Mouse (Mus musculus): ENCODE data around the gene Des.

Des gene

GRCm38 (mm10) chr1:75369360-75369983, 9.3 kb downstream of the Des start:
- DNase-seq (ENCODE audit: low read depth, low spot score), result no peak
- H3K27me3 ChIP-seq (ENCODE audit: control insufficient read depth, insufficient read depth, low read length, poor library complexity, severe bottlenecking), result no peaks in the 10 kb centered on the region
- H3K36me3 ChIP-seq (ENCODE audit: control insufficient read depth, insufficient read depth, low read length, poor library complexity, severe bottlenecking), result no peaks in the 10 kb centered on the region

- Histone ChIP-seq H3K36me3 (ENCODE audit: control insufficient read depth, insufficient read depth, low read length, poor library complexity, severe bottlenecking) (no peaks in the 10 kb centered on the region), H3K27me3 (ENCODE audit: control insufficient read depth, insufficient read depth, low read length, poor library complexity, severe bottlenecking) (no peaks in the 10 kb centered on the region)
- DNase-seq (ENCODE audit: low read depth, low spot score), result no peak
Observed at GRCm38 (mm10) chr1:75369984-75370660, 10.0 kb downstream of the Des start.

- no peak for DNase-seq (ENCODE audit: low read depth, low spot score)
- H3K27me3 ChIP-seq (ENCODE audit: control insufficient read depth, insufficient read depth, low read length, poor library complexity, severe bottlenecking), result no peaks in the 10 kb centered on the region
- H3K36me3 ChIP-seq (ENCODE audit: control insufficient read depth, insufficient read depth, low read length, poor library complexity, severe bottlenecking), result no peaks in the 10 kb centered on the region
Observed at GRCm38 (mm10) chr1:75371317-75372095, 11.4 kb downstream of the Des start.

- DNase-seq (ENCODE audit: low read depth, low spot score), result no peak
- no peaks in the 10 kb centered on the region for H3K36me3 ChIP-seq (ENCODE audit: control insufficient read depth, insufficient read depth, low read length, poor library complexity, severe bottlenecking)
- H3K27me3 ChIP-seq (ENCODE audit: control insufficient read depth, insufficient read depth, low read length, poor library complexity, severe bottlenecking), result no peaks in the 10 kb centered on the region
Observed at GRCm38 (mm10) chr1:75372450-75372849, 12.3 kb downstream of the Des start.

- H3K27me3 ChIP-seq (ENCODE audit: control insufficient read depth, insufficient read depth, low read length, poor library complexity, severe bottlenecking), result no peaks in the 10 kb centered on the region
- H3K36me3 ChIP-seq (ENCODE audit: control insufficient read depth, insufficient read depth, low read length, poor library complexity, severe bottlenecking), result no peaks in the 10 kb centered on the region
- no peak for DNase-seq (ENCODE audit: low read depth, low spot score)
Observed at GRCm38 (mm10) chr1:75373276-75373675, 13.1 kb downstream of the Des start.

- Histone ChIP-seq H3K36me3 (ENCODE audit: control insufficient read depth, insufficient read depth, low read length, poor library complexity, severe bottlenecking) (no peaks in the 10 kb centered on the region), H3K27me3 (ENCODE audit: control insufficient read depth, insufficient read depth, low read length, poor library complexity, severe bottlenecking) (no peaks in the 10 kb centered on the region)
- DNase-seq (ENCODE audit: low read depth, low spot score), result no peak
Observed at GRCm38 (mm10) chr1:75374950-75375936, 15.1 kb downstream of the Des start, which contains the start of gene Speg. TSS of gene Speg (plus strand) at chr1:75375297.

- no peak for DNase-seq (ENCODE audit: low read depth, low spot score)
Observed at GRCm38 (mm10) chr1:75379196-75379595, 19.1 kb downstream of the Des start.

GRCm38 (mm10) chr1:75379931-75380330, 19.8 kb downstream of the Des start:
- no peaks in the 10 kb centered on the region for H3K36me3 ChIP-seq (ENCODE audit: control insufficient read depth, insufficient read depth, low read length, poor library complexity, severe bottlenecking)
- no peak for DNase-seq (ENCODE audit: low read depth, low spot score)
- H3K27me3 ChIP-seq (ENCODE audit: control insufficient read depth, insufficient read depth, low read length, poor library complexity, severe bottlenecking), result no peaks in the 10 kb centered on the region; the same call in 1 of the 2 replicates

More at GRCm38 (mm10) chr1:75379196-75379595, 19.1 kb downstream of the Des start:
- no peaks in the 10 kb centered on the region; the same call in 1 of the 2 replicates for H3K27me3 ChIP-seq (ENCODE audit: control insufficient read depth, insufficient read depth, low read length, poor library complexity, severe bottlenecking)
- no peaks in the 10 kb centered on the region for H3K36me3 ChIP-seq (ENCODE audit: control insufficient read depth, insufficient read depth, low read length, poor library complexity, severe bottlenecking)

GRCm38 (mm10) chr1:75380951-75381350, 20.8 kb downstream of the Des start:
- H3K27me3 ChIP-seq (ENCODE audit: control insufficient read depth, insufficient read depth, low read length, poor library complexity, severe bottlenecking), result no peaks in the 10 kb centered on the region; the same call in 1 of the 2 replicates

GRCm38 (mm10) chr1:75381482-75382355, 21.6 kb downstream of the Des start:
- no peaks in the 10 kb centered on the region; the same call in 1 of the 2 replicates for H3K27me3 ChIP-seq (ENCODE audit: control insufficient read depth, insufficient read depth, low read length, poor library complexity, severe bottlenecking)
- H3K36me3 ChIP-seq (ENCODE audit: control insufficient read depth, insufficient read depth, low read length, poor library complexity, severe bottlenecking), result no peaks in the 10 kb centered on the region
- DNase-seq (ENCODE audit: low read depth, low spot score), result no peak

More at GRCm38 (mm10) chr1:75380951-75381350, 20.8 kb downstream of the Des start:
- DNase-seq (ENCODE audit: low read depth, low spot score), result no peak
- H3K36me3 ChIP-seq (ENCODE audit: control insufficient read depth, insufficient read depth, low read length, poor library complexity, severe bottlenecking), result no peaks in the 10 kb centered on the region

GRCm38 (mm10) chr1:75382356-75383071, 22.4 kb downstream of the Des start:
- no peak for DNase-seq (ENCODE audit: low read depth, low spot score)
- H3K36me3 ChIP-seq (ENCODE audit: control insufficient read depth, insufficient read depth, low read length, poor library complexity, severe bottlenecking), result no peaks in the 10 kb centered on the region
- no peaks in the 10 kb centered on the region; the same call in 1 of the 2 replicates for H3K27me3 ChIP-seq (ENCODE audit: control insufficient read depth, insufficient read depth, low read length, poor library complexity, severe bottlenecking)

GRCm38 (mm10) chr1:75384470-75385141, 24.5 kb downstream of the Des start:
- Histone ChIP-seq H3K27me3 (ENCODE audit: control insufficient read depth, insufficient read depth, low read length, poor library complexity, severe bottlenecking) (no peaks in the 10 kb centered on the region; the same call in 1 of the 2 replicates), H3K36me3 (ENCODE audit: control insufficient read depth, insufficient read depth, low read length, poor library complexity, severe bottlenecking) (no peaks in the 10 kb centered on the region)
- DNase-seq (ENCODE audit: low read depth, low spot score), result no peak

All from splenic B cell, adult 2 months (primary cell).